Mouse (Mus musculus): ENCODE results near the gene Lhx8. TPM values are rescaled to one million over a fixed set of nuclear protein-coding genes. Genes with fewer than 3 reads are reported as not detected.
A peak's percentile ranks its signal among the peaks of the same experiment; 100 is the strongest.

The Lhx8 gene
- polyA plus RNA-seq, 1 experiment: not detected

DNA sequence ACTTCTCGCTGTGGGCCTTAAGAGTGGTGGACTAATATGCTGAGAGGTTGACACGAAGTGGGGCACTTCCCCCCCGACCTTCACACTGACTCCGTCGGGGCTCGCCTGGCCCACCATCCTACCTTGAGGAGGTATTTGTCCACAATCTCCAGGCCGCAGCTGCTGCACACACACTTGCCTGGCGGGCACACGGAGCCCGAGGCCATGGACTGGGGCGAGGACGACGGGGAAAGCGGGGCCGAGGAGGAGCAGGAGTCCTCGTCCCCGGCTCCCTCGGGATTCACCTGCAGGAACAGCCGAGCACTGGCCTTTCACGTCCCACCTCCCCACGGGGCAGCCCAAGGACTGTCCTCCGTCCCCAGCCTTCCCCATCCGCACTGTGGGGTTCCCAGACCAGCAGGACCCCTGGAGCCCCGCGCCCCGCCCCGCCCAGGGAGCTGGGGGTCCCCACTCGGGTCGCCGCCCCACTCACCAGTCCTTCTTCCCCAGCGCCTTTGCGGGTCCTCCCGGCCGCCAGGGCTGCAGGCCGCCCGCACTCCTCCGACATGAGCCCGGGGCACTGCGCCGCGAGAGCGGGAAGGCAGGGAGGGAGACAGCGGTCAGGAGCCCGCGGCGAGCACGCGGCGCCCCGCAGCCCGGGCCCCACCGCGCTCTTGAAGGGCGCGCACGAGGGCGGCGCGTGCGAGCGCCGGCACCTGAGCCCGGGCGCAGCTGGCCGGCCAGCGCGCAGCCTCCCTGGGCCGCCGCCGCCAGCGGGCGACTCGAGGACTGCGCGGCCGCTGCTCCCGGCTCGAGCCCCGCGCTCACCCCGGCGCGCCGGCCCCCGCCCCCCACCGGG lies 2.4 kb downstream of the Lhx8 start:
- peaks cover 89% of the 10 kb centered on the region for H3K27me3 ChIP-seq (replicated peaks)
- H3K9me3 ChIP-seq: peaks cover 3% of the 10 kb centered on the region; the same call in 1 of the 2 replicates
- peak overlapping the region; percentile 67 for H3K4me3 ChIP-seq (replicated peaks)
- no peaks in the 10 kb centered on the region for H3K36me3 ChIP-seq (replicated peaks; ENCODE audit: low read length)
- TF ChIP-seq FLI1 (IDR thresholded peaks at IDR 0.05; ENCODE audit: low read length) (no peak), GATA1 (IDR thresholded peaks at IDR 0.05; ENCODE audit: borderline replicate concordance, low read length) (no peak)
- H3K4me1 ChIP-seq: peaks cover 44% of the 10 kb centered on the region

DNA sequence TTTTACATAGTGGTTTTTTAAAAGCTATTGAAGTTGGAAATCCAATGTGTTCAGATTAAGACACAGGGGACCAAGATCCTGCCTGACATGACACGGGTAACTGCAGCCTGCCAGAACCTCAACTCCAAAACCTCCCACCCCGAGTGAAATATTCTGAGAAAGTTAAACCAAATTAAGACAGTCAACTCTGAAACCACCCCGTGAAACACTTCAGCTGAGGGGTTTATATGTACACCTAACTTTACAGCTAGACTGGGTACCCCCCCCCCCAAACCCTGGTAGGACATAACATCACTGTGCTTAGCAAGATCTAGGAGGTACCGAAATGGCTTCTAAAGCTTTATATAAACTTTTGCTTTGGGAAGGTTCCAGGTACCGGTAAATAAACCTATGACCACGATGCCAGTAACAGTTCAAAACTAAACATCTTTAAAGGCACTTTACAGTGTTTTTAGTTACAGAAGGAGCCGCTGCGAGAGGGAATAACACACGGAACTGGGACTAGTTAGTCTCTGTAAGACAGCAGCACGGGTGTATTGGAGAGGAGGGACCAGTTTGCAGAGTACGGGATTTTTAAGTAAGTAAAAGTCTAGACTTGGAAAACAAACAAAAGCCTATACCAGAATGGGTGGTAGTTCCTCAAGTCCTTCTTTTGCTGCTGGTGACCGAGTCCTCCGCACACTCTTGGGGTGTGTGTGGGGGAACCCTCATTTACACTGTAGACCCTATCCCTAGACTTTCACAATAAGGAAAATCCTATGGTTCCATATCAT lies 3.2 kb downstream of the Lhx8 start:
- Histone ChIP-seq H3K4me3 (replicated peaks) (no peak overlapping the region), H3K27me3 (replicated peaks) (peaks cover 86% of the 10 kb centered on the region), H3K36me3 (replicated peaks; ENCODE audit: low read length) (no peaks in the 10 kb centered on the region), H3K9me3 (peaks cover 3% of the 10 kb centered on the region; the same call in 1 of the 2 replicates), H3K4me1 (peaks cover 39% of the 10 kb centered on the region)
- no peak for TF ChIP-seq GATA1 (IDR thresholded peaks at IDR 0.05; ENCODE audit: borderline replicate concordance, low read length)
- TF ChIP-seq FLI1 (IDR thresholded peaks at IDR 0.05; ENCODE audit: low read length): no peak

DNA sequence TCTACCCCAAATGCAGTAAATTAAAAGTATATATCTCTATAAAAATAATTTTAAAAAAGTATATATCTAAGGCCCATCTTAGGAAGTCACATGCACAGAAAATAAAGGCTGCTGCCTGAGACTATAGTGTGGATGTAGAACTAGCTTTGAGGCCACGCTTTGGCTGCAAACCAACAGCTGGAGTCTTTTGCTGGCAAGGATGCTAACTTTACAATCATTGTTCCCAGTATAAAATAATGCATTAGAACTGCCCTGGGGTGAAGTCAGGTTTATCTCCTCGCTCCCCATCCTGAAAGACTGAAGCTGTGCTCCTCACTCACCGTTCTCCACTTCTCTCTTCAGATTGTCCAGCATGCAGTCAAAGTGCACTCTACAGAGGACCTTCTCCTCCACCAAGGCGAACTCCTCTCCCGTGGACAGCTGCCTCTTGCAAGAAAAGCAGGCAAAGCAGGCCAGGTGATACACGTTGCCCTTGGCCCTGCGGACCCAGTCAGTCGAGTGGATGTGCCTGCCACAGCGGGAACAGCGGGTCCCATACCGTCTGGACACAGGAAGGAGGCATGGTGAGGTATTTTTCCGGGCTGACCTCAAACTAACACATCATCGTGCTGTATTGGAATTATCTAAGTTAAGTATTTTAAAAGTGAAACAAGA lies 8.4 kb downstream of the Lhx8 start:
- peaks cover 47% of the 10 kb centered on the region for H3K27me3 ChIP-seq (replicated peaks)
- peaks cover 3% of the 10 kb centered on the region; the same call in 1 of the 2 replicates for H3K4me1 ChIP-seq
- no peaks in the 10 kb centered on the region for H3K9me3 ChIP-seq
- peak overlapping the region; percentile 38 for H3K4me3 ChIP-seq (replicated peaks)
- no peaks in the 10 kb centered on the region for H3K36me3 ChIP-seq (replicated peaks; ENCODE audit: low read length)
- TF ChIP-seq GATA1 (IDR thresholded peaks at IDR 0.05; ENCODE audit: borderline replicate concordance, low read length) (no peak), FLI1 (IDR thresholded peaks at IDR 0.05; ENCODE audit: low read length) (no peak)

DNA sequence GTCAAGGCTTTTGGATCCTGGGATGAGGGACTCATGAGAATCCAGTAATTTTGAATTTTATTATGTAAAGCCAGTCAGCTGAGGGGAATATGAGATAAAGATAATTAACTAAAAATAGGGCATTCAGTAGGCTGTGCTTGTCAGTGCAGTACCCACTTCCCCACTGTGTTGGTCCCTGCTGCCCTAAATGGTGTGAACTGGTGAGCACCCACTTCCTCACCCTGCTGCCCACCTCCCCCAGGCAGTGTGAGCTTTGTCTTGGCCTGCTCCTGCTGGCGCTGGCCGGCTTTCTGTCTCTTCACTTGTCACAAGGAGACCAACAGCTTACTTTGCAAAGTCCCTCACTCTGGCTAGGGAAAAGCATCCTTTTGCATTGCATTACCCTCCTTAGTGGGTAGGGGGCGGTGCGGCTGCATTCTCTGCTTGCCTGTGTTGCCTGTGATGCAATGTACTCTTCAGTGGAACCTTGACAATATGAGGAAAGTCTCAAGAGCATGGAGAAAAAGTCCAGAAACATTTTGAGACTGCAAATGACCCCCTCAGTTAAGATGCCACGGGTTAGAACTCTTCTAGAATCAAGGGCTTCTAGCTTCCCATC lies 12.7 kb downstream of the Lhx8 start:
- Histone ChIP-seq H3K4me1 (peaks cover 3% of the 10 kb centered on the region; the same call in 1 of the 2 replicates), H3K9me3 (peaks cover 9% of the 10 kb centered on the region), H3K27me3 (replicated peaks) (peaks cover 16% of the 10 kb centered on the region), H3K36me3 (replicated peaks; ENCODE audit: low read length) (no peaks in the 10 kb centered on the region), H3K4me3 (replicated peaks) (no peak overlapping the region)
- TF ChIP-seq GATA1 (IDR thresholded peaks at IDR 0.05; ENCODE audit: borderline replicate concordance, low read length): no peak
- TF ChIP-seq FLI1 (IDR thresholded peaks at IDR 0.05; ENCODE audit: low read length): no peak

DNA sequence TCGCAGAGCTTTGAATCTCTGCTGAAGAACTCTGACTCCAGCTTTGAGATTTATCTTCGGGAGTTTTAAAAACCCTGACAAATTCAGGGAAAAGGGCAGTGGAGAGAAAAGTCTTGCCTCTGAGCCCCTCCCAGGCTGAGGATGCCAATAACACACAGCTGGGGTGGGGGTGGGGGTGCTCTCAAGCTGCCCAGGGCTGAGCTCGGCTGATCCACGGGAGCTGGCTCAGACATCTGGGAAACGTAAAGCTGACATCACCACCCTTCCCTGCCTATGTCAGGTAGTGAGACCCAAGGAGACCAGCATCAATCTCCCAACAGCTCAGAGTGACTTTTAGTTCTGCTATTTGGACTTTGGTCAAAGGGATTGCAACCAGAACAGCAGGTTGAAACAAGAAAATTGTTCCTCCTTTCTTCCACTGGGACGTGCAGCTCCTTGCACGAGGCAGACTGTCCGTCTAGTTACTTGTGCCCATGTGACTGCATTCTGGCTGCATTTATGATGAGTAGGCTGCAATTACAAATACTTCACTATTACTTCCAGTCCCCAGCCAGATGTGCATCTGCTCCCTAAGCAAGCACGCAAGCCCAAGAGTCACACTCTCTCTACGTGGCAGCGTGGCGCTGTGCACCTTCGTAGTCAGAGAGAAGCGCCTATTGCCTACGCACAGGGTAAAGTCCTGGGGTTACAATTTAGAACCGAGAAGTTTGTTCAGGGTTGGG lies 25.1 kb downstream of the Lhx8 start:
- H3K4me3 ChIP-seq (replicated peaks): no peak overlapping the region
- H3K36me3 ChIP-seq (replicated peaks; ENCODE audit: low read length): no peaks in the 10 kb centered on the region
- no peak for TF ChIP-seq GATA1 (IDR thresholded peaks at IDR 0.05; ENCODE audit: borderline replicate concordance, low read length)
- TF ChIP-seq FLI1 (IDR thresholded peaks at IDR 0.05; ENCODE audit: low read length): no peak
- H3K4me1 ChIP-seq: peaks cover 5% of the 10 kb centered on the region
- H3K9me3 ChIP-seq: peaks cover 21% of the 10 kb centered on the region
- peaks cover 4% of the 10 kb centered on the region for H3K27me3 ChIP-seq (replicated peaks)

DNA sequence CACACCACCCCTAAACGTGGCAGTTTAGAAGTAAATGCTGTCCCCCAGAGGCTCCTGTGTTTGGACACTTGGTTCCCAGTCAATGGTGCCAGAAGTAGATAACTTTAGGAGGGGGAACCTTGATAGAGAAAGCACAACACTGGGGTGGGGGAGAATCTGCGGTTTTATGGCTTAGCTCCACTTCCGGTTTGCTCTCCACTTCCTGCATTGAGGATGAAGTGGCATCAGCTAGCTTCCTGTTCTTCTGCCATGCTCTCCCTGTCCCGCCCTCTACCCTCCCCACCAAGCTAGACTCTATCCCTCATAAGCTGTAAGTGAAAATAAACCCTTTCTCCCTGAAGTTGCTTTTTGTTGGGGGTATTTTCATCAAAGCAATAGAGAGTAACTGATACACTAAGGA lies 29.4 kb downstream of the Lhx8 start:
- Histone ChIP-seq H3K9me3 (peaks cover 36% of the 10 kb centered on the region), H3K27me3 (replicated peaks) (peaks cover 7% of the 10 kb centered on the region), H3K36me3 (replicated peaks; ENCODE audit: low read length) (no peaks in the 10 kb centered on the region), H3K4me1 (peaks cover 5% of the 10 kb centered on the region), H3K4me3 (replicated peaks) (no peak overlapping the region)
- TF ChIP-seq FLI1 (IDR thresholded peaks at IDR 0.05; ENCODE audit: low read length) (no peak), GATA1 (IDR thresholded peaks at IDR 0.05; ENCODE audit: borderline replicate concordance, low read length) (no peak)

DNA sequence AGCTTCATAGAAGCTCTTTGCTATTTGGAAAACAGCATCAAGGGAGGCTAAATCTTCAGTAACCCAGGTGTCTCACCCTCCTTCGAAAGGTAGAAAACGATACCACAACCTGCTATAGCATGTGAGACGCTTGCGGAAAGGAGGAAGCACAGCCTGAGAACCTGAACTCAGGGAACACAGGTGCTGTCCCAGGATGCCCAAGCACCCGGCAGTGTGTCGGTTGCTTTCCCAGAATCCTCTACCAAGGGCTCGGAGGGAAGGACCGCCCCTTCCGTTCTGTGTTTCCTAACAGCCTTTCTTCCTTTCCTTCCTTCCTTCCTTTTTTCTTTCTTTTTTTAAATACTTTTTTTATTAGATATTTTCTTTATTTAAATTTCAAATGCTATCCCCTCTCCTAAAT lies 30.5 kb downstream of the Lhx8 start:
- Histone ChIP-seq H3K27me3 (replicated peaks) (peaks cover 3% of the 10 kb centered on the region), H3K36me3 (replicated peaks; ENCODE audit: low read length) (no peaks in the 10 kb centered on the region), H3K4me1 (peaks cover 5% of the 10 kb centered on the region), H3K9me3 (peaks cover 38% of the 10 kb centered on the region), H3K4me3 (replicated peaks) (no peak overlapping the region)
- TF ChIP-seq FLI1 (IDR thresholded peaks at IDR 0.05; ENCODE audit: low read length) (no peak), GATA1 (IDR thresholded peaks at IDR 0.05; ENCODE audit: borderline replicate concordance, low read length) (no peak)

DNA sequence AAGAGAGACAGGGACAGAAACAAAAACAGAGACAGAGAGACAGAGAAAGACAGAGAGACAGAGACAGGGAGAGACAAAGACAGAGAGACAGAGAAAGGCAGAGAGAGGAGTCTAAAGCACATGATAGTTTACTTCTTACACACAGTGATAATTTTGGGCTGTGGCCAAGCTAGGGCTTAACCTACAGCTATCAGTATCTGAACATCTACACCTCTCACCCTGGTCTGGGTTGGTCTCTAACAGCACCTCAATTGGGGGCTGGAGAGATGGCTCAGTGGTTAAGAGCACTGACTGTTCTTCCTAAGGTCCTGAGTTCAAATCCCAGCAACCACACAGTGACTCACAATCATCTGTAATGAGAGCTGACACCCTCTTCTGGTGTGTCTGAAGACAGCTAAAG lies 32.0 kb downstream of the Lhx8 start:
- Histone ChIP-seq H3K27me3 (replicated peaks) (peaks cover 3% of the 10 kb centered on the region), H3K4me1 (peaks cover 5% of the 10 kb centered on the region), H3K9me3 (peaks cover 34% of the 10 kb centered on the region), H3K36me3 (replicated peaks; ENCODE audit: low read length) (no peaks in the 10 kb centered on the region), H3K4me3 (replicated peaks) (no peak overlapping the region)
- TF ChIP-seq GATA1 (IDR thresholded peaks at IDR 0.05; ENCODE audit: borderline replicate concordance, low read length): no peak
- no peak for TF ChIP-seq FLI1 (IDR thresholded peaks at IDR 0.05; ENCODE audit: low read length)

DNA sequence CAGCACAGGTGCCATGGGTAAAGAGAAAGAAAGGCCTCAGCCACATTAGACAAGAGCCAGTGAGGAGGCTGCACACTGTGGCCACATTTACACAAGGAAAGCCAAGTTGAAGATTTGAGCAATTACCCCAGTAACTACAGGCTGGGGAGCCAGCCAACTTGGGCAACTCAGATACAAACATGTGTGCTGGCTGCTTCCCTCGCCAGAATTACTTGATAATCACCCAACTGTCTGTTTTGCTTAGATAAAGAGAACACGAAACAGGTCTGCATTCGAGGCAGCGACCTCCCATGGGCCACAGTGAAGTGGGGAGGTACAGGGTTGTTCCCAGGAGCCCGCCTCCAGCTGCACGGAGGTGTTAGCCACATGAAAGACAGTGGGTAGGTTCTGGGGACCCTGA lies 33.0 kb downstream of the Lhx8 start:
- Histone ChIP-seq H3K4me1 (peaks cover 5% of the 10 kb centered on the region), H3K4me3 (replicated peaks) (no peak overlapping the region), H3K36me3 (replicated peaks; ENCODE audit: low read length) (no peaks in the 10 kb centered on the region), H3K27me3 (replicated peaks) (peaks cover 3% of the 10 kb centered on the region), H3K9me3 (peaks cover 32% of the 10 kb centered on the region)
- TF ChIP-seq FLI1 (IDR thresholded peaks at IDR 0.05; ENCODE audit: low read length): no peak
- TF ChIP-seq GATA1 (IDR thresholded peaks at IDR 0.05; ENCODE audit: borderline replicate concordance, low read length): no peak
